Mouse (Mus musculus) MEL (cell line): Measurements from ENCODE around the gene Dnaic1. TPM values are rescaled to one million over a fixed set of nuclear protein-coding genes. Genes with fewer than 3 reads are reported as not detected.

Experiments used
- DNase-seq: peaks from one replicate; pipeline ENCODE4 v3.0.0; 2011; ENCODE audit warnings: low read depth, low spot score
- H3K27ac ChIP-seq: 2 replicates; pipeline ENCODE4 v1.5.1; 2012; ENCODE audit warnings: low read depth, mild to moderate bottlenecking, control low read depth, low read length, moderate library complexity; ENCODE audit not compliant: control insufficient read depth
- H3K27me3 ChIP-seq, 2 experiments: fragments of 150-350 bp in 1 of 2; sonication (generic) in 1 of 2; 2 replicates each; pipeline ENCODE4 v1.6.1; 2012; ENCODE audit warnings: low read length in 2 of 2, mild to moderate bottlenecking in 2 of 2, improper control_type of control experiment in 1 of 2, moderate library complexity in 1 of 2; ENCODE audit not compliant: insufficient read depth in 2 of 2, control insufficient read depth in 1 of 2
- H3K36me3 ChIP-seq, 2 experiments: 2 replicates each; pipeline ENCODE4 v1.6.1; 2012 to 2014; ENCODE audit warnings: low read length in 2 of 2, improper control_type of control experiment in 1 of 2, inconsistent platforms in 1 of 2, mild to moderate bottlenecking in 1 of 2; ENCODE audit not compliant: insufficient read depth in 2 of 2, control insufficient read depth in 1 of 2
- H3K4me1 ChIP-seq, 2 experiments: fragments of 150-350 bp in 1 of 2; sonication (generic) in 1 of 2; 2 replicates each; pipeline ENCODE4 v1.6.1; 2012; ENCODE audit warnings: low read length in 2 of 2, improper control_type of control experiment in 1 of 2, mild to moderate bottlenecking in 1 of 2; ENCODE audit not compliant: insufficient read depth in 2 of 2, control insufficient read depth in 1 of 2
- H3K4me3 ChIP-seq, 2 experiments: fragments of 150-350 bp in 1 of 2; sonication (generic) in 1 of 2; 2 replicates each; pipeline ENCODE4 v1.5.1; 2012; ENCODE audit warnings: low read depth in 2 of 2, low read length in 2 of 2, mild to moderate bottlenecking in 2 of 2, moderate library complexity in 2 of 2, control low read depth in 1 of 2, improper control_type of control experiment in 1 of 2; ENCODE audit not compliant: control insufficient read depth in 1 of 2, insufficient read depth in 1 of 2
- H3K79me2 ChIP-seq: 2 replicates; pipeline ENCODE4 v1.6.1; 2012; ENCODE audit warnings: mild to moderate bottlenecking, low read length, moderate library complexity; ENCODE audit not compliant: control insufficient read depth, poor library complexity, insufficient read depth
- H3K9ac ChIP-seq: 2 replicates; pipeline ENCODE4 v1.6.1; 2012; ENCODE audit warnings: low read depth, mild to moderate bottlenecking, control low read depth, low read length, moderate library complexity; ENCODE audit not compliant: control insufficient read depth, poor library complexity, severe bottlenecking
- H3K9me3 ChIP-seq: fragments of 150-350 bp; sonication (generic); replicated peaks from 2 replicates; pipeline ENCODE4 v1.6.1; 2012; ENCODE audit warnings: mild to moderate bottlenecking, low read length, improper control_type of control experiment, moderate library complexity; ENCODE audit not compliant: insufficient read depth
- CHD1 ChIP-seq: IDR thresholded peaks from 2 replicates; pipeline ENCODE4 v1.6.1; 2012; ENCODE audit warnings: low read depth, mild to moderate bottlenecking, inconsistent platforms, low read length, improper control_type of control experiment
- CHD2 ChIP-seq: IDR thresholded peaks from 2 replicates; pipeline ENCODE4 v1.6.1; 2011; ENCODE audit warnings: low read length, improper control_type of control experiment
- CTCF ChIP-seq, 3 experiments: IDR thresholded peaks in 2 of 3; conservative IDR thresholded peaks in 1 of 3; 2 replicates each; pipeline ENCODE4 v1.5.1; 2011 to 2012; ENCODE audit warnings: low read length in 3 of 3, low read depth in 2 of 3, mild to moderate bottlenecking in 2 of 3, improper control_type of control experiment in 1 of 3, inconsistent platforms in 1 of 3, mixed read lengths in 1 of 3, moderate library complexity in 1 of 3; ENCODE audit not compliant: control insufficient read depth in 1 of 3, insufficient read depth in 1 of 3, poor library complexity in 1 of 3, severe bottlenecking in 1 of 3
- ELF1 ChIP-seq: IDR thresholded peaks from 2 replicates; pipeline ENCODE4 v1.6.1; 2014; ENCODE audit warnings: low read depth, mild to moderate bottlenecking, inconsistent platforms, low read length, improper control_type of control experiment, moderate library complexity
- EP300 ChIP-seq, 2 experiments: IDR thresholded peaks; 2 replicates each; pipeline ENCODE4 v1.6.1; 2011; ENCODE audit warnings: improper control_type of control experiment in 2 of 2, low read length in 2 of 2, low read depth in 1 of 2, mild to moderate bottlenecking in 1 of 2
- ETS1 ChIP-seq: IDR thresholded peaks from 2 replicates; pipeline ENCODE4 v1.6.1; 2012; ENCODE audit warnings: low read depth, mild to moderate bottlenecking, inconsistent platforms, low read length, improper control_type of control experiment, moderate library complexity
- GABPA ChIP-seq: IDR thresholded peaks from 2 replicates; pipeline ENCODE4 v1.6.1; 2012; ENCODE audit warnings: low read depth, mild to moderate bottlenecking, inconsistent platforms, low read length, improper control_type of control experiment, moderate library complexity
- JUND ChIP-seq: IDR thresholded peaks from 2 replicates; pipeline ENCODE4 v1.6.1; 2011; ENCODE audit warnings: low read depth, mild to moderate bottlenecking, improper control_type of control experiment, low read length
- KAT2A ChIP-seq: conservative IDR thresholded peaks from 2 replicates; pipeline ENCODE4 v1.6.1; 2012; ENCODE audit warnings: low read depth, low read length, improper control_type of control experiment, inconsistent platforms
- MAX ChIP-seq: IDR thresholded peaks from 2 replicates; pipeline ENCODE4 v1.6.1; 2011; ENCODE audit warnings: low read length, improper control_type of control experiment
- MAZ ChIP-seq: IDR thresholded peaks from 2 replicates; pipeline ENCODE4 v1.6.1; 2012; ENCODE audit warnings: low read depth, mild to moderate bottlenecking, inconsistent platforms, low read length, improper control_type of control experiment
- MXI1 ChIP-seq: IDR thresholded peaks from 2 replicates; pipeline ENCODE4 v1.6.1; 2011; ENCODE audit warnings: mild to moderate bottlenecking, low read depth, low read length, improper control_type of control experiment
- MYB ChIP-seq: IDR thresholded peaks from 2 replicates; pipeline ENCODE4 v1.6.1; 2011; ENCODE audit warnings: mild to moderate bottlenecking, low read depth, low read length, improper control_type of control experiment
- MYC ChIP-seq: IDR thresholded peaks from 2 replicates; pipeline ENCODE4 v1.6.1; 2011; ENCODE audit warnings: low read depth, mild to moderate bottlenecking, low read length, improper control_type of control experiment, moderate library complexity
- NELFE ChIP-seq: IDR thresholded peaks from 2 replicates; pipeline ENCODE4 v1.6.1; 2011; ENCODE audit warnings: low read depth, low read length, improper control_type of control experiment
- POLR2AphosphoS2 ChIP-seq: IDR thresholded peaks from 2 replicates; pipeline ENCODE4 v1.6.1; 2011; ENCODE audit warnings: low read length, improper control_type of control experiment
- RCOR1 ChIP-seq: IDR thresholded peaks from 2 replicates; pipeline ENCODE4 v1.6.1; 2012; ENCODE audit warnings: low read depth, mild to moderate bottlenecking, inconsistent platforms, low read length, improper control_type of control experiment
- SIN3A ChIP-seq: IDR thresholded peaks from 2 replicates; pipeline ENCODE4 v1.6.1; 2012; ENCODE audit warnings: low read length, improper control_type of control experiment, inconsistent platforms
- SMC3 ChIP-seq: IDR thresholded peaks from 2 replicates; pipeline ENCODE4 v1.6.1; 2011; ENCODE audit warnings: low read depth, low read length, improper control_type of control experiment
- TAL1 ChIP-seq: IDR thresholded peaks from 2 replicates; pipeline ENCODE4 v1.6.1; 2012; ENCODE audit warnings: mild to moderate bottlenecking, inconsistent platforms, low read length, moderate library complexity, mixed read lengths
- UBTF ChIP-seq: IDR thresholded peaks from 2 replicates; pipeline ENCODE4 v1.6.1; 2012; ENCODE audit warnings: low read depth, mild to moderate bottlenecking, inconsistent platforms, low read length, improper control_type of control experiment, moderate library complexity, borderline replicate concordance; ENCODE audit not compliant: insufficient read depth
- USF1 ChIP-seq: IDR thresholded peaks from 2 replicates; pipeline ENCODE4 v1.6.1; 2014; ENCODE audit warnings: low read depth, mild to moderate bottlenecking, inconsistent platforms, low read length, improper control_type of control experiment, moderate library complexity
- ZC3H11A ChIP-seq: IDR thresholded peaks from 2 replicates; pipeline ENCODE4 v1.6.1; 2012; ENCODE audit warnings: low read depth, mild to moderate bottlenecking, inconsistent platforms, low read length, improper control_type of control experiment
- ZKSCAN1 ChIP-seq: IDR thresholded peaks from 2 replicates; pipeline ENCODE4 v1.6.1; 2012; ENCODE audit warnings: low read depth, mild to moderate bottlenecking, inconsistent platforms, low read length, improper control_type of control experiment, moderate library complexity
- polyA plus RNA-seq, 2 experiments: library from polyadenylated mRNA; stranded (reverse) in 1 of 2; unstranded in 1 of 2; fragments of >175 nt in 1 of 2; fragments of >200 nt in 1 of 2; gene quantifications; 2 replicates each; pipeline versions ENCODE4 v1.2.1 to v1.2.4; 2012; ENCODE audit warnings: low replicate concordance in 2 of 2, low read depth in 1 of 2; ENCODE audit not compliant: insufficient read length in 2 of 2, insufficient read depth in 1 of 2, missing spikeins in 1 of 2
- total RNA-seq: library from RNA; depleted of rRNA; stranded (reverse); fragments of 300-350 nt; gene quantifications from 2 replicates; pipeline ENCODE4 v1.2.3, GENCODE M21; 2012

Dnaic1 gene
- total and polyA plus RNA-seq, 3 experiments: not detected

DNA sequence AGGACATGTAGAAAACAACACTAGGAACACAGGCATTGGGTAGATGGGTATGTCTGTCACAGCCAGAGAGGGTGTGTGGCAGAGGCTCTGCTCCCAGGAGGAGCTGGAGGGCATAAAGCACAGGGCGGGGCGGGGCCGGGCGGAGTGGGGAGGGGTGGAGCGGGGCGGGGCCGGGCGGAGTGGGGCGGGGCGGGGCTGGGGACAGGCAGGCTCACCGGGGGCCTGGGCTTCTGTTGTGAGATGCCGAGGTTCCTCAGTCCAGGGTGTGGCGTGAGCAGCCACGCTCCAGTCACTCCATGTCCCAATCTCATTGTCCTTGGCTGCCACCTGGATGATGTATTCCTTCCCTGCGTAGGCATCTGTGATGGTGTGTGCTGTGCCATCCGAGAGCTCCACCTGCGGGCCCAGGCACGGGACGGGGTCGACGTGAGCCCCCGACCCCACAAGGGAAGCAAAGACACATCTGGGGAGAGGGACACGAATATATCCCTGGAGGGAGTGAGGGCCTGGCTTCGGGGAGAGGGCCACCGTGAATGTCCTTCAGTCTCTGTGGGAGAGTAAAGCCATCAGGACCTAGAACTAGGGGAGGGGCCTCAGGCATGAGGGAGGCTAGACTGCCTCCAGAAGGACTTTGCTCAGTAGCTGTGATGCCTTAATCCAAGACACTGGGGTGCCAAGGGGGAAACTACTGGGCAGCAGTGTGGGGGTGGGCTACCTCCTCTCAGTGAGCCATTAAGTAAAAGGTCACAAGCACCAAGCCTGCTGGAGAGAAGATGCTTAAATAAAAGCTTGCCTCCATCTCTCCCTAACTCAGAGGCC is 89.2 kb downstream of the Dnaic1 start:
- Histone ChIP-seq H3K4me1 (no peaks in the 10 kb centered on the region), H3K9ac (no peak overlapping the region), H3K4me3 (no peak overlapping the region), H3K79me2 (no peaks in the 10 kb centered on the region), H3K36me3 (no peaks in the 10 kb centered on the region), H3K9me3 (no peaks in the 10 kb centered on the region), H3K27me3 (0 out of 4 replicates have a peak, but pooled peaks cover 0 to 1% of the 10 kb centered on the region in 2 experiments), H3K27ac (no peak overlapping the region)
- DNase-seq: no peak
- no peak for TF ChIP-seq CHD1
- TF ChIP-seq RCOR1: no peak
- TF ChIP-seq ELF1: no peak
- no peak for TF ChIP-seq MAZ
- no peak for TF ChIP-seq JUND
- no peak for TF ChIP-seq MYB
- no peak for TF ChIP-seq ZC3H11A
- TF ChIP-seq MXI1: no peak
- TF ChIP-seq GABPA: no peak

DNA sequence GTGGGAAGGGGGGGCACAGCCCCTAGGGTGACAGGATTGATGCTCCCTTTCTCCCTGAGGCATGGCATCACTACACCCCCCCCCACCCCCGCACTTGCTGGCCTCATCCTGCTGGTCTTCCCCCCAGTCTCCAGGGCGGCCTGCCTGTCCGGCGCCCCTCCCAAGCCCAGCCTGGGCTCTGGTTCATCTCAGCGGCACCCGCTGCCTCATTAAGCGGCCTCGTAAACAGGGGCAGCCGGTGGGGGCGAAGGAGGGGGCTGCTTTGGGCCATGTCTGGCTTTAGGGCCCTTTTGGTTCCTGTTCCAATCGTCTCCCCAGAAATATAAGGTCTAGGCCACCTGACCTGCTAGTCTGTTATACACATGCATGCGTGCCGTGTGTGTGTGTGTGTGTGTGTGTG is 90.0 kb downstream of the Dnaic1 start:
- H3K4me1 ChIP-seq: no peaks in the 10 kb centered on the region
- H3K9me3 ChIP-seq: no peaks in the 10 kb centered on the region
- 0 out of 4 replicates have a peak, but pooled peaks cover 0 to 1% of the 10 kb centered on the region in 2 experiments for H3K27me3 ChIP-seq
- TF ChIP-seq MAX (no peak), NELFE (no peak), RCOR1 (no peak), JUND (no peak), SMC3 (no peak), UBTF (no peak), KAT2A (no peak), GABPA (no peak), ZKSCAN1 (no peak), SIN3A (no peak), MYC (no peak), MXI1 (no peak), ETS1 (no peak), TAL1 (no peak), POLR2AphosphoS2 (no peak), USF1 (no peak), CHD2 (no peak), EP300 (IDR thresholded peaks at IDR 0.05; ENCODE audit: low read depth in 1 of 2, low read length in 2 of 2) (no peak), CTCF (IDR thresholded peaks at IDR 0.05 in 2 of 3, conservative IDR thresholded peaks at IDR 0.05 in 1 of 3; ENCODE audit: control insufficient read depth in 1 of 3, insufficient read depth in 1 of 3, low read depth in 2 of 3, low read length in 3 of 3, poor library complexity in 1 of 3, severe bottlenecking in 1 of 3) (no peak)
- no peak overlapping the region for H3K9ac ChIP-seq
- no peaks in the 10 kb centered on the region for H3K79me2 ChIP-seq
- H3K4me3 ChIP-seq: no peak overlapping the region
- no peak overlapping the region for H3K27ac ChIP-seq
- no peak for DNase-seq
- no peaks in the 10 kb centered on the region for H3K36me3 ChIP-seq
